Mouse (Mus musculus) liver, embryonic 16.5 days (tissue): ENCODE data around the gene Gm49378. TPM values are rescaled to one million over a fixed set of nuclear protein-coding genes. Genes with fewer than 3 reads are reported as not detected.

Source experiments
- polyA plus RNA-seq: library from polyadenylated mRNA; unstranded; fragments of >200 nt; fragmentation: Nextera tagmentation; extraction: Ambion mirVana; gene quantifications from 2 replicates; pipeline ENCODE4 v1.2.1, GENCODE M21; 2015

Gm49378 gene
- polyA plus RNA-seq, 1 experiment from 2014 or later, result 0.71 TPM

Other genes with a start within 250 kb of the Gm49378 start
- gene Dhrs4, start 159.1 kb downstream of the Gm49378 start, polyA plus RNA-seq, result 88.8 and 91.2 TPM in 2 replicates
- 0.28 and 0.46 TPM in 2 replicates for gene Carmil3, start 147.2 kb downstream of the Gm49378 start, polyA plus RNA-seq
- not detected in 2 replicates for gene Cpne6, start 127.5 kb downstream of the Gm49378 start, polyA plus RNA-seq
- not detected in 2 replicates for gene Nrl, start 112.9 kb downstream of the Gm49378 start, polyA plus RNA-seq
- 41.2 and 42.5 TPM in 2 replicates for gene Pck2, start 97.6 kb downstream of the Gm49378 start, polyA plus RNA-seq
- 62.0 and 64.7 TPM in 2 replicates for gene Dcaf11, start 77.9 kb downstream of the Gm49378 start, polyA plus RNA-seq
- 2.0 and 3.2 TPM in 2 replicates for gene A730061H03Rik, start 77.5 kb downstream of the Gm49378 start, polyA plus RNA-seq
- gene Fitm1, start 62.3 kb downstream of the Gm49378 start, polyA plus RNA-seq, result 0.74 and 2.0 TPM in 2 replicates
- 114 TPM in 2 replicates for gene Psme1, start 59.8 kb downstream of the Gm49378 start, polyA plus RNA-seq
- 22.5 and 25.8 TPM in 2 replicates for gene Emc9, start 52.6 kb downstream of the Gm49378 start, polyA plus RNA-seq
- gene Psme2, start 46.8 kb downstream of the Gm49378 start, polyA plus RNA-seq, result 177 and 181 TPM in 2 replicates
- 9.5 and 9.7 TPM in 2 replicates for gene Rnf31, start 46.2 kb downstream of the Gm49378 start, polyA plus RNA-seq
- 15.9 and 17.2 TPM in 2 replicates for gene Irf9, start 34.3 kb downstream of the Gm49378 start, polyA plus RNA-seq
- 2.9 and 3.1 TPM in 2 replicates for gene Rec8, start 19.9 kb downstream of the Gm49378 start, polyA plus RNA-seq
- 23.4 and 24.6 TPM in 2 replicates for gene Ipo4, start 1.9 kb downstream of the Gm49378 start, polyA plus RNA-seq
- 46.8 and 49.6 TPM in 2 replicates for gene Tm9sf1, start 5.9 kb upstream of the Gm49378 start, polyA plus RNA-seq
- gene Tssk4, start 12.3 kb upstream of the Gm49378 start, polyA plus RNA-seq, result 0.15 and 0.16 TPM in 2 replicates
- gene Mdp1, start 22.6 kb upstream of the Gm49378 start, polyA plus RNA-seq, result 14.1 and 16.8 TPM in 2 replicates
- 20.9 and 22.8 TPM in 2 replicates for gene Gmpr2, start 34.0 kb upstream of the Gm49378 start, polyA plus RNA-seq
- gene Nedd8, start 34.2 kb upstream of the Gm49378 start, polyA plus RNA-seq, result 212 and 230 TPM in 2 replicates
- 17.8 and 20.1 TPM in 2 replicates for gene Tinf2, start 43.9 kb upstream of the Gm49378 start, polyA plus RNA-seq
- gene Tgm1, start 76.0 kb upstream of the Gm49378 start, polyA plus RNA-seq, result 2.8 and 3.1 TPM in 2 replicates
- gene Rabggta, start 84.4 kb upstream of the Gm49378 start, polyA plus RNA-seq, result 11.3 and 12.4 TPM in 2 replicates
- 40.9 and 43.5 TPM in 2 replicates for gene Dhrs1, start 107.8 kb upstream of the Gm49378 start, polyA plus RNA-seq
- gene Nop9, start 107.8 kb upstream of the Gm49378 start, polyA plus RNA-seq, result 18.6 and 18.7 TPM in 2 replicates
- 74.1 and 86.9 TPM in 2 replicates for gene Cideb, start 120.6 kb upstream of the Gm49378 start, polyA plus RNA-seq
- 0.38 and 0.40 TPM in 2 replicates for gene Ltb4r2, start 123.5 kb upstream of the Gm49378 start, polyA plus RNA-seq
- gene Ltb4r1, start 128.1 kb upstream of the Gm49378 start, polyA plus RNA-seq, result 14.2 and 16.4 TPM in 2 replicates
- gene Adcy4, start 146.2 kb upstream of the Gm49378 start, polyA plus RNA-seq, result 1.9 and 2.4 TPM in 2 replicates
- 15.4 and 16.4 TPM in 2 replicates for gene Ripk3, start 151.0 kb upstream of the Gm49378 start, polyA plus RNA-seq
- gene Nfatc4, start 185.2 kb upstream of the Gm49378 start, polyA plus RNA-seq, result 0.71 TPM in 2 replicates
- gene Nynrin, start 216.1 kb upstream of the Gm49378 start, polyA plus RNA-seq, result 2.7 and 2.9 TPM in 2 replicates
- gene Cbln3, start 246.5 kb upstream of the Gm49378 start, polyA plus RNA-seq, result 0.26 TPM in 2 replicates
- 10.9 and 12.8 TPM in 2 replicates for gene Khnyn, start 247.1 kb upstream of the Gm49378 start, polyA plus RNA-seq